ENCODE assay signal across 10 mouse cellular contexts in genomic region chr2:51142422-51142821, GRCm38 (mm10). TPM values are rescaled to one million over a fixed set of nuclear protein-coding genes. Genes with fewer than 3 reads are reported as not detected.
DNase-seq lines count a peak whose midpoint lies in the region; ATAC-seq and TF ChIP-seq lines count a peak whose summit lies in the region.
"Had no signal": no experiment of that assay in that cellular context is flagged by ENCODE, and none has a peak within 500 bp of the region (broad histone marks: within the 10 kb centered on the region; RNA-seq: fewer than 3 reads in every experiment).

No protein-coding gene starts in this region.

- H3K4me1 ChIP-seq in embryonic facial prominence, embryonic 12.5 days, result peaks cover 68% of the 10 kb centered on the region
- H3K4me1 ChIP-seq in hindbrain, embryonic 15.5 days (replicated peaks), result peaks cover 66% of the 10 kb centered on the region
- H3K4me1 ChIP-seq in midbrain, embryonic 12.5 days, result peaks cover 71% of the 10 kb centered on the region
- H3K4me1 ChIP-seq in lung, postnatal 0 days (ENCODE audit: insufficient read depth, low read depth, low read length), result peaks cover 23% of the 10 kb centered on the region; the same call in 1 of the 2 replicates

- H3K9me3 ChIP-seq in embryonic facial prominence, embryonic 12.5 days, result no peaks in the 10 kb centered on the region
- H3K9me3 ChIP-seq in hindbrain, embryonic 15.5 days, result no peaks in the 10 kb centered on the region
- H3K9me3 ChIP-seq in midbrain, embryonic 12.5 days, result no peaks in the 10 kb centered on the region
- no peaks in the 10 kb centered on the region for H3K9me3 ChIP-seq in lung, postnatal 0 days (ENCODE audit: low read length)

- H3K27me3 ChIP-seq in embryonic facial prominence, embryonic 12.5 days, result no peaks in the 10 kb centered on the region
- H3K27me3 ChIP-seq in hindbrain, embryonic 15.5 days, result no peaks in the 10 kb centered on the region
- H3K27me3 ChIP-seq in midbrain, embryonic 12.5 days, result no peaks in the 10 kb centered on the region
- H3K27me3 ChIP-seq in lung, postnatal 0 days (replicated peaks; ENCODE audit: insufficient read depth, low read length), result no peaks in the 10 kb centered on the region

- TF ChIP-seq CTCF in lung, postnatal 0 days (IDR thresholded peaks at IDR 0.05), result no peak

- H3K4me2 ChIP-seq in embryonic facial prominence, embryonic 12.5 days (replicated peaks), result peak overlapping the region; percentile 73
- peak overlapping the region; percentile 58 for H3K4me2 ChIP-seq in hindbrain, embryonic 15.5 days
- H3K4me2 ChIP-seq in midbrain, embryonic 12.5 days (replicated peaks), result peak overlapping the region; percentile 72
- no peak overlapping the region for H3K4me2 ChIP-seq in lung, postnatal 0 days (replicated peaks; ENCODE audit: low read depth, low read length)

- no peak for ATAC-seq in embryonic facial prominence, embryonic 12.5 days (ENCODE audit: insufficient number of reproducible peaks, insufficient read depth, low FRiP score, low TSS enrichment)
- no peak for ATAC-seq in hindbrain, embryonic 15.5 days (ENCODE audit: low FRiP score, low read depth)
- no peak for ATAC-seq in midbrain, embryonic 12.5 days (ENCODE audit: low FRiP score, low read depth)
- no peak for ATAC-seq in lung, postnatal 0 days

- 0 out of 2 replicates have a peak overlapping the region, but pooled peaks have one; percentile 7 for H3K27ac ChIP-seq in embryonic facial prominence, embryonic 12.5 days
- H3K27ac ChIP-seq in hindbrain, embryonic 15.5 days (replicated peaks), result no peak overlapping the region
- H3K27ac ChIP-seq in midbrain, embryonic 12.5 days (replicated peaks), result peak overlapping the region; percentile 90
- no peak overlapping the region for H3K27ac ChIP-seq in lung, postnatal 0 days (ENCODE audit: low read length)

- H3K36me3 ChIP-seq in embryonic facial prominence, embryonic 12.5 days, result peaks cover 13% of the 10 kb centered on the region
- no peaks in the 10 kb centered on the region for H3K36me3 ChIP-seq in hindbrain, embryonic 15.5 days
- H3K36me3 ChIP-seq in midbrain, embryonic 12.5 days, result peaks cover 31% of the 10 kb centered on the region
- H3K36me3 ChIP-seq in lung, postnatal 0 days (ENCODE audit: insufficient read depth, low read length), result no peaks in the 10 kb centered on the region

- 37% methylated on average over 1 of the region's 1 CpGs for WGBS in embryonic facial prominence, embryonic 12.5 days
- WGBS in hindbrain, embryonic 15.5 days, result 39% methylated on average over 1 of the region's 1 CpGs
- 43% methylated on average over 1 of the region's 1 CpGs for WGBS in midbrain, embryonic 12.5 days
- 71% methylated on average over 1 of the region's 1 CpGs for WGBS in lung, postnatal 0 days

- TF ChIP-seq EP300 in lung, postnatal 0 days (IDR thresholded peaks at IDR 0.05), result no peak

- peak overlapping the region; percentile 24; the same call in 1 of the 2 replicates for H3K4me3 ChIP-seq in embryonic facial prominence, embryonic 12.5 days
- H3K4me3 ChIP-seq in hindbrain, embryonic 15.5 days, result no peak overlapping the region
- H3K4me3 ChIP-seq in midbrain, embryonic 12.5 days, result peak overlapping the region; percentile 97
- H3K4me3 ChIP-seq in lung, postnatal 0 days (ENCODE audit: low read depth, low read length), result no peak overlapping the region

- peak; percentile 43 for DNase-seq in adrenal gland, postnatal 10 days
- no peak for DNase-seq in urinary bladder, adult 18-20 months (ENCODE audit: low spot score in 2 of 2)
- no peak for DNase-seq in frontal cortex, adult 2 months (ENCODE audit: extremely low spot score in 1 of 2, low spot score in 1 of 2)
- DNase-seq in lung, postnatal 0 days (ENCODE audit: low spot score), result no peak
- DNase-seq: cerebellum, adult 2 months; heart, postnatal 4 days; right cerebral cortex, adult 18-20 months had no signal

- no peak overlapping the region for H3K9ac ChIP-seq in embryonic facial prominence, embryonic 12.5 days
- H3K9ac ChIP-seq in hindbrain, embryonic 15.5 days, result no peak overlapping the region
- H3K9ac ChIP-seq in midbrain, embryonic 12.5 days (replicated peaks), result peak overlapping the region; percentile 59
- H3K9ac ChIP-seq in lung, postnatal 0 days (replicated peaks; ENCODE audit: low read depth), result no peak overlapping the region

RNA-seq across cellular contexts. Expression of gene Rnd3, which starts 6.5 kb away (rescaled TPM):
- 10 to 100 TPM; 37.9 to 38.1 TPM for total RNA-seq in adrenal gland, postnatal 10 days (2021)
- polyA plus RNA-seq in embryonic facial prominence, embryonic 12.5 days (2016; fragmentation: Nextera tagmentation; extraction: Ambion mirVana), result 158 and 164 TPM in 2 replicates
- 120 and 137 TPM in 2 replicates for polyA plus RNA-seq in hindbrain, embryonic 15.5 days (2015; fragmentation: Nextera tagmentation; extraction: Ambion mirVana)
- polyA plus RNA-seq in midbrain, embryonic 12.5 days (2016; fragmentation: Nextera tagmentation; extraction: Ambion mirVana), result 352 and 366 TPM in 2 replicates
- 26.7 and 27.7 TPM in 2 replicates for polyA plus RNA-seq in frontal cortex, adult 2 months (2012; rRNA removed)
- 22.5 and 31.3 TPM in 2 replicates for polyA plus RNA-seq in lung, postnatal 0 days (2015; fragmentation: Nextera tagmentation; extraction: Ambion mirVana)

Comparison
In these comparisons a context has a peak if more than half of its experiments do, and no peak if none do; other contexts are left out.
1. H3K27ac ChIP-seq: peak in embryonic facial prominence, embryonic 12.5 days (single experiment) and midbrain, embryonic 12.5 days (single experiment); none in hindbrain, embryonic 15.5 days (single experiment) and lung, postnatal 0 days (single experiment).
2. H3K4me3 ChIP-seq: peak in embryonic facial prominence, embryonic 12.5 days (single experiment) and midbrain, embryonic 12.5 days (single experiment); none in hindbrain, embryonic 15.5 days (single experiment) and lung, postnatal 0 days (single experiment).